Mouse (Mus musculus) spleen, adult 2 months (tissue): Measurements from ENCODE around the gene Sh2d1a. TPM values are rescaled to one million over a fixed set of nuclear protein-coding genes. Genes with fewer than 3 reads are reported as not detected.

Experiments used
- DNase-seq, 2 experiments: peaks; one replicate each; pipeline versions ENCODE4 v3.0.0 to v3.0.0-alpha.2; 2012 to 2021; ENCODE audit warnings: low spot score in 2 of 2, low read depth in 1 of 2
- H3K27ac ChIP-seq: fragments of 200-500 bp; 2 replicates; pipeline ENCODE4 v1.5.1; 2012; ENCODE audit warnings: low read length, inconsistent platforms; ENCODE audit not compliant: insufficient read depth
- H3K27me3 ChIP-seq: fragments of 200-500 bp; 2 replicates; pipeline ENCODE4 v1.6.1; 2012; ENCODE audit warnings: mild to moderate bottlenecking, moderate library complexity, low read length, inconsistent platforms; ENCODE audit not compliant: control insufficient read depth, insufficient read depth
- H3K36me3 ChIP-seq: fragments of 200-500 bp; 2 replicates; pipeline ENCODE4 v1.6.1; 2012; ENCODE audit warnings: mild to moderate bottlenecking, low read length, inconsistent platforms; ENCODE audit not compliant: control insufficient read depth, insufficient read depth
- H3K4me1 ChIP-seq: fragments of 200-500 bp; 2 replicates; pipeline ENCODE4 v1.6.1; 2011; ENCODE audit warnings: inconsistent platforms; ENCODE audit not compliant: control insufficient read depth, insufficient read depth, insufficient read length
- H3K4me3 ChIP-seq: fragments of 200-500 bp; 2 replicates; pipeline ENCODE4 v1.5.1; 2011; ENCODE audit warnings: mild to moderate bottlenecking, inconsistent platforms; ENCODE audit not compliant: insufficient read depth, insufficient read length; ENCODE audit errors: extremely low read depth
- CTCF ChIP-seq: fragments of 200-500 bp; IDR thresholded peaks from 2 replicates; pipeline ENCODE4 v1.5.1; 2011; ENCODE audit warnings: mild to moderate bottlenecking, inconsistent platforms; ENCODE audit not compliant: insufficient read depth, insufficient read length, insufficient replicate concordance; ENCODE audit errors: extremely low read depth
- POLR2A ChIP-seq: fragments of 200-500 bp; IDR thresholded peaks from 2 replicates; pipeline ENCODE4 v1.6.1; 2011; ENCODE audit warnings: low read depth, low read length, inconsistent platforms
- WGBS: fragments of 180-500 bp; shearing (Covaris S2); methylation state at CpG from one replicate; pipeline ENCODE4 v1.1.7; 2018; 5-methylcytosine and 5-hydroxymethylcytosine counted together
- polyA plus RNA-seq: library from polyadenylated mRNA; depleted of rRNA; stranded (reverse); fragments of >200 nt; gene quantifications from 2 replicates; pipeline ENCODE4 v1.2.3, GENCODE M21; 2012

Gene Sh2d1a
- polyA plus RNA-seq, 1 experiment, result 3.7 TPM

DNA sequence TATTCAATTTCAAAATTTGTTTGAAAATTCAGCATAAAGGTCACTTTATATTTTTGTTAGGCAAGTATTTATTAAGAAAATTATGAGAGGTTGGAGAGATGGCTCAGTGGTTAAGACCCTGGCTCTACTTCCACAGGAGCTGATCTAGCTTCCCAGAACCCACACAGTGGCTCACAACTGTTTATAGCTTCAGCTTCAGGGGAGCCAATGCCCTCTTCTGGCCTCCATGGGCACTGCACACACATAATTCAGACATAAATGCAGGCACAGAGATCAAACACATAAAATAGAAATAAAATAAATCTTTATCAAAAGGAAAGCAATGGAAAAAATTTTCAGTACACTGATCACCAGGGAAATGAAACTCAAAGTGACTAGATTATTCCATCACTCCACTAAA lies 10.3 kb downstream of the Sh2d1a start:
- Histone ChIP-seq H3K27ac (no peak overlapping the region), H3K36me3 (no peaks in the 10 kb centered on the region), H3K27me3 (no peaks in the 10 kb centered on the region), H3K4me1 (no peaks in the 10 kb centered on the region), H3K4me3 (no peak overlapping the region)
- DNase-seq, result no peak
- TF ChIP-seq CTCF (peak; percentile 15; the same call in 1 of the 2 replicates), POLR2A (no peak)

DNA sequence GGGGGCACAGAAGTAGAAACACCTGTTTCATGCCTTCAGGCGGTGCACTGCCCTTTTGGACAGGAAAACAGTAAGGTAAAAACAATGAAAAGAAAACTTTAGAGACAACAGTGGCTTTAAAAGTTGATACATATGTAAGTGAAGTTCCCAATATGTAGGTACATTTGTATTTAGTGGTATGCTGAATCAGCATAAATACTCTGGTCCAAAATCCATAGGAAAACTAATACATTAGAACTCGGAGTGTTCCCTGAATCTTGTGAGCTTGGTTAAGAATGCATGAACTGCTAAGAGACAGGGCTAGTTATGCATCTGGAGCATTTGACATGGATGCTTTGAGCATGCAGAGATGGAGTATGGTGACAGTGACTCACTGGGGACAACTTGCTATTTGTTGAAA lies 20.6 kb downstream of the Sh2d1a start:
- Histone ChIP-seq H3K27me3 (no peaks in the 10 kb centered on the region), H3K27ac (no peak overlapping the region), H3K4me3 (no peak overlapping the region), H3K4me1 (no peaks in the 10 kb centered on the region), H3K36me3 (no peaks in the 10 kb centered on the region)
- 88% methylated on average over 2 of the region's 2 CpGs for WGBS
- DNase-seq, result no peak
- TF ChIP-seq CTCF (no peak), POLR2A (no peak)

DNA sequence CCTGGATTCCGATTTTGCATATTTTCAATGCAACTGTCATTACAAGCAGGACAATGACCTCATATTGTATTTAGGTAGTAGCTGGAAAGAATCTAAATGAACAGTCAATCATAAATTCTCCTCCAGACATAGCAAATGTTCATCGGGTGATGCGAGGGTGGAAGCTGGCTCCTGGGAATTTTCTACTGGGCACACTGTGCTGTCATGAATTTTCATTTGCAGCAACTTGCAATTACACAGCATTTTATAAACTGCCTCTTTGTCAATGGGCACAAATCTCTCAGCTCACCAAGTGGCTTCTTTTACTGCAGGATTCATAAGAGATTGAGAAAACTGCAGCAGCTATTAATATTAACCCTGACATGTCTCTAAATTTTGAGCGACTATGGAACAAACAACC lies 28.4 kb downstream of the Sh2d1a start:
- Histone ChIP-seq H3K27me3 (no peaks in the 10 kb centered on the region), H3K36me3 (no peaks in the 10 kb centered on the region), H3K4me1 (no peaks in the 10 kb centered on the region), H3K4me3 (no peak overlapping the region), H3K27ac (no peak overlapping the region)
- DNase-seq, result no peak
- TF ChIP-seq CTCF (no peak), POLR2A (no peak)
- WGBS, result 91% methylated on average over 4 of the region's 4 CpGs

DNA sequence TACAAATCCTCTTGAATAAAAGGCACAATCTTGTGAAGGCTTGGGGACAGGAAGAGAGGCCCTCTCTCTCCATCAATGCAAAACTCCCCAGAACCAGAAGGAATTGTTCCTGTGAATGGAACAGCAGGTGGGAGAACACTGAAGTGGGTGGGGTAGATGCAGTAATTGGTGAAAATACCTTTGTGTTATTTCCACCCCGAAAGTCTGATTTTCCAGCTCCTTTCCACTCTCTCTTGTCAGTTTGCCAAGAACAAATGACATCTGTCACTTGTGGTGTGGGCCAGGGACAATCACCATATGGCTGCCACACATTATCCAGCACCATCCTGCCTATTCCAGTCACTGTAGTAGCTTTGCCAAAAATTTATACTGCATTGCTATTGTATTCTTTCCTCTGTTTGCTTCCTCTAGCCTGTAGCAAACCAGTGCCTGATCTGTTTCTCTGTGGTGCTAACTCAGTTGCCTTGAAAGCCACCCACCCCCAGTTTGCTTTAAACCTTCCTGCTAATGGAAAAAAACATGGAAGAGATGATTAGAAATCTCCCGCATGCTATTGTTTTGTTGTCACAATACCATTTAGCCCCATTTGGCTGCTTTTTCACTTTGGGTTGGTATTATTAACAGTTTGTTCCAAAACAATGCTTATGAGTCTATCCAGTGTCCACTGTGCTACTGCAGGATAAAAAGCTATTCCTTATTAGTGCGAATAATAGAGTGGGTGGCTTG lies 37.9 kb downstream of the Sh2d1a start:
- no peak overlapping the region for H3K4me3 ChIP-seq
- WGBS, result 49% methylated on average over 3 of the region's 3 CpGs
- DNase-seq, result no peak

DNA sequence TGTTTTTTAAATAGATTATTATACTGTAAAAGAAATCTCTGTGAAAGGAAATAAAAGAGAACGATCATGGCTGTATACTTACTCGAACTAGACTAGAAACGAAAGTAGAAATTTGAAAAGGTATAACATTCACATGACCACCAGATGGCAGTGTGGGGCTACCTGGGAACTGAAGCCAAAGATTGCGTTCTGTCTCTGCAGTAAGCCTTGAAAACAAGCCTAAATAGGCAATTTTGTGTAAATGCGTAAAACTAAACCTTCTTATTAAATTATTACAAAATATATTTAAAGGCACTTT lies 38.5 kb downstream of the Sh2d1a start:
- Histone ChIP-seq H3K4me3 (no peak overlapping the region), H3K27ac (no peak overlapping the region)

More for the DNA sequence above, 37.9 kb downstream of the Sh2d1a start:
- Histone ChIP-seq H3K36me3 (no peaks in the 10 kb centered on the region), H3K4me1 (no peaks in the 10 kb centered on the region), H3K27ac (no peak overlapping the region), H3K27me3 (no peaks in the 10 kb centered on the region)
- no peak for TF ChIP-seq CTCF
- no peak for TF ChIP-seq POLR2A

DNA sequence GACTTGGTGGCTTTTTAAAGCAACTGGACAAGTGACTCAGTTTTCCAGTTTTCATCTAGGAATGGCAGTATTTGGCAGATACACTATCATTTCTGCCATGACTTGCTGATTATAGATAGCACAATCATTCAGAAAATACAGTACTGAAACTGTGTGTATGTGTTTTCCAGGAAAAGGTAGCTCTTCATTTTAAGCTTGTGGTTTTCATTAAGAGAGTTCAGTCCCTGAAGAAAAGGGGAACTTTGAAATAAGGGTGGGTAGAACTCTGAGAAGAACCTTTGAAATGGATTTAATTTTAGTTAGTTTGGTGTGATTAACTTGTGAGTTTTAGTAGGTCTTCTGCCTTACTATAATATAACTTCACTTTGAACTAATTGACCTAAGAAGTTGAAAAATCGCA lies 42.8 kb downstream of the Sh2d1a start:
- no peaks in the 10 kb centered on the region for H3K27me3 ChIP-seq
- no peak for DNase-seq
- WGBS, result 80% methylated on average over 1 of the region's 1 CpGs

More for the DNA sequence above, 38.5 kb downstream of the Sh2d1a start:
- DNase-seq, result peak; percentile 43 to 51
- WGBS, result 28% methylated on average over 5 of the region's 5 CpGs
- Histone ChIP-seq H3K27me3 (no peaks in the 10 kb centered on the region), H3K4me1 (no peaks in the 10 kb centered on the region), H3K36me3 (no peaks in the 10 kb centered on the region)
- no peak for TF ChIP-seq POLR2A
- TF ChIP-seq CTCF, result peak; percentile 13; the same call in 1 of the 2 replicates

DNA sequence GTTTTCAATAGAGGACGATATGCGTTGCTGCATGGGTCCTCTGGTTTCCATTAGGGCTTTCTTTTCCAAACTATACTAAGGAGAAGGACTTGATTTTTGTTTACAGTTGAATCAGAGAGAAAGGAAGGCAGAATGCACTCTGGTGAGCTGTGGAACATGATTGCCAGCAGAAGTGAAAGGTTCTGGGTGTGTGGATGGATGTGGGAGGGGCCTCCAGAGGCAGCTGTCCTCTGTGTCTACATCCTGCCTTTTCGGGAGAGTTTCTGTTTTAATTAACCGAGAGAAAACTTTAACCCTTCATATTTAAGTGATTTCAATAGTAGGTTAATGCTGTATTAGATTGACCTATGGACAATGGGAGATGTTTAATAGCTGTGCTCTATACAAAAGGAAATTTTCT lies 46.3 kb downstream of the Sh2d1a start:
- H3K27ac ChIP-seq, result no peak overlapping the region
- H3K4me1 ChIP-seq, result no peaks in the 10 kb centered on the region
- no peak overlapping the region for H3K4me3 ChIP-seq
- no peak for DNase-seq
- TF ChIP-seq CTCF (no peak), POLR2A (no peak)
- H3K27me3 ChIP-seq, result no peaks in the 10 kb centered on the region
- 54% methylated on average over 4 of the region's 4 CpGs for WGBS
- H3K36me3 ChIP-seq, result no peaks in the 10 kb centered on the region

More for the DNA sequence above, 42.8 kb downstream of the Sh2d1a start:
- H3K4me3 ChIP-seq, result no peak overlapping the region
- TF ChIP-seq POLR2A (no peak), CTCF (no peak)
- no peaks in the 10 kb centered on the region for H3K36me3 ChIP-seq
- no peaks in the 10 kb centered on the region for H3K4me1 ChIP-seq
- H3K27ac ChIP-seq, result no peak overlapping the region
